In genomic region chr5:114699015-114699414, GRCm38 (mm10) we compare ENCODE assay signal across 15 mouse cellular contexts. TPM values are rescaled to one million over a fixed set of nuclear protein-coding genes. Genes with fewer than 3 reads are reported as not detected.
DNase-seq lines count a peak whose midpoint lies in the region; ATAC-seq and TF ChIP-seq lines count a peak whose summit lies in the region.
"Had no signal": no experiment of that assay in that cellular context is flagged by ENCODE, and none has a peak within 500 bp of the region (broad histone marks: within the 10 kb centered on the region; RNA-seq: fewer than 3 reads in every experiment).

No protein-coding gene starts in this region.

- peak; percentile 31 to 44 for DNase-seq in adrenal gland, adult (ENCODE audit: inconsistent age in 2 of 2, low spot score in 1 of 2)
- DNase-seq in adrenal gland, postnatal 14 days = no peak
- DNase-seq in liver = no peak
- no peak for DNase-seq in liver, postnatal 0 days
- peak; percentile 37 to 43 for DNase-seq in natural killer cell, adult 2 months (ENCODE audit: low spot score in 2 of 2)
- no peak for DNase-seq in kidney, postnatal 14 days
- DNase-seq in urinary bladder, postnatal 10 days (ENCODE audit: low spot score) = no peak
- DNase-seq: kidney, postnatal 4 days; thymus, postnatal 36 days had no signal

- ATAC-seq in liver, embryonic 12.5 days = no peak
- ATAC-seq in liver, postnatal 0 days = peak; percentile 42

- no peak for TF ChIP-seq CTCF in liver, postnatal 0 days (IDR thresholded peaks at IDR 0.05; ENCODE audit: low read depth)

- H3K9me3 ChIP-seq in liver, embryonic 12.5 days (replicated peaks) = no peaks in the 10 kb centered on the region
- no peaks in the 10 kb centered on the region for H3K9me3 ChIP-seq in liver, postnatal 0 days (ENCODE audit: low read length)
- H3K9me3 ChIP-seq: embryonic facial prominence, embryonic 15.5 days; forebrain, embryonic 15.5 days; hindbrain, embryonic 15.5 days; lung, embryonic 15.5 days had no signal

- TF ChIP-seq EP300 in liver, postnatal 0 days (IDR thresholded peaks at IDR 0.05; ENCODE audit: low read depth) = no peak

- H3K4me3 ChIP-seq in liver, embryonic 12.5 days = no peak overlapping the region
- no peak overlapping the region for H3K4me3 ChIP-seq in liver, postnatal 0 days (ENCODE audit: low read depth, low read length)
- H3K4me3 ChIP-seq: embryonic facial prominence, embryonic 15.5 days; forebrain, embryonic 15.5 days; heart, adult 2 months; hindbrain, embryonic 15.5 days; lung, embryonic 15.5 days had no signal

- H3K27me3 ChIP-seq in liver, embryonic 12.5 days (replicated peaks) = peaks cover 12% of the 10 kb centered on the region; the same call in 1 of the 2 replicates
- H3K27me3 ChIP-seq in liver, postnatal 0 days (ENCODE audit: insufficient read depth, low read length) = no peaks in the 10 kb centered on the region
- H3K27me3 ChIP-seq: embryonic facial prominence, embryonic 15.5 days; hindbrain, embryonic 15.5 days; lung, embryonic 15.5 days had no signal

- no peak overlapping the region for H3K27ac ChIP-seq in liver, embryonic 12.5 days
- H3K27ac ChIP-seq in liver, postnatal 0 days (ENCODE audit: low read depth) = peak overlapping the region; percentile 45; the same call in 1 of the 2 replicates
- H3K27ac ChIP-seq: embryonic facial prominence, embryonic 15.5 days; forebrain, embryonic 15.5 days; heart, adult 2 months; hindbrain, embryonic 15.5 days; lung, embryonic 15.5 days had no signal

- peak overlapping the region; percentile 32 for H3K4me2 ChIP-seq in liver, embryonic 12.5 days
- no peak overlapping the region for H3K4me2 ChIP-seq in liver, postnatal 0 days (ENCODE audit: low read depth, low read length)
- H3K4me2 ChIP-seq: embryonic facial prominence, embryonic 15.5 days; forebrain, embryonic 15.5 days; hindbrain, embryonic 15.5 days; lung, embryonic 15.5 days had no signal

- peaks cover 24% of the 10 kb centered on the region for H3K4me1 ChIP-seq in liver, embryonic 12.5 days
- no peaks in the 10 kb centered on the region; the same call in 1 of the 2 replicates for H3K4me1 ChIP-seq in liver, postnatal 0 days (ENCODE audit: insufficient read depth)
- H3K4me1 ChIP-seq: embryonic facial prominence, embryonic 15.5 days; hindbrain, embryonic 15.5 days; lung, embryonic 15.5 days had no signal

- no peak overlapping the region for H3K9ac ChIP-seq in liver, embryonic 12.5 days
- no peak overlapping the region for H3K9ac ChIP-seq in liver, postnatal 0 days (replicated peaks)
- H3K9ac ChIP-seq: embryonic facial prominence, embryonic 15.5 days; forebrain, embryonic 15.5 days; hindbrain, embryonic 15.5 days; lung, embryonic 15.5 days had no signal

- no peaks in the 10 kb centered on the region for H3K36me3 ChIP-seq in liver, embryonic 12.5 days
- H3K36me3 ChIP-seq in liver, postnatal 0 days (replicated peaks; ENCODE audit: insufficient read depth, low read length) = no peaks in the 10 kb centered on the region
- H3K36me3 ChIP-seq: embryonic facial prominence, embryonic 15.5 days; forebrain, embryonic 15.5 days; hindbrain, embryonic 15.5 days; lung, embryonic 15.5 days had no signal

- 26% methylated on average over 7 of the region's 7 CpGs for WGBS in liver, embryonic 12.5 days (ENCODE audit: insufficient replicate concordance)
- WGBS in liver, postnatal 0 days (ENCODE audit: insufficient replicate concordance) = 20% methylated on average over 7 of the region's 7 CpGs

RNA-seq across cellular contexts. Expression of gene Gltp, which starts 8.2 kb away (rescaled TPM):
- total RNA-seq in adrenal gland, postnatal 14 days (2021) = 39.2 and 41.7 TPM in 2 replicates
- polyA plus RNA-seq in liver, embryonic 12.5 days (2016; fragmentation: Nextera tagmentation; extraction: Ambion mirVana) = 41.9 and 44.0 TPM in 2 replicates
- 23.1 and 23.8 TPM in 2 replicates for polyA plus RNA-seq in liver, postnatal 0 days (2015; fragmentation: Nextera tagmentation; extraction: Ambion mirVana)

RNA-seq across cellular contexts. Expression of gene Tchp, which starts 8.5 kb away (rescaled TPM):
- total RNA-seq in adrenal gland, postnatal 14 days (2021) = 6.9 and 10.0 TPM in 2 replicates
- 6.2 and 7.5 TPM in 2 replicates for polyA plus RNA-seq in liver, embryonic 12.5 days (2016; fragmentation: Nextera tagmentation; extraction: Ambion mirVana)
- polyA plus RNA-seq in liver, postnatal 0 days (2015; fragmentation: Nextera tagmentation; extraction: Ambion mirVana) = 1.9 and 2.4 TPM in 2 replicates

RNA-seq across cellular contexts. Expression of gene Trpv4, which starts 40.8 kb away (rescaled TPM):
- 2.1 and 3.6 TPM in 2 replicates for total RNA-seq in adrenal gland, postnatal 14 days (2021)
- polyA plus RNA-seq in liver, embryonic 12.5 days (2016; fragmentation: Nextera tagmentation; extraction: Ambion mirVana) = 0.19 and 0.29 TPM in 2 replicates
- polyA plus RNA-seq in liver, postnatal 0 days (2015; fragmentation: Nextera tagmentation; extraction: Ambion mirVana) = 0.32 and 0.38 TPM in 2 replicates

Comparison
In these comparisons a context has a peak if more than half of its experiments do, and no peak if none do; other contexts are left out.
1. DNase-seq: peak in adrenal gland, adult (2 of 2) and natural killer cell, adult 2 months (2 of 2); none in adrenal gland, postnatal 14 days (single experiment), liver (single experiment), liver, postnatal 0 days (single experiment), kidney, postnatal 14 days (single experiment) and urinary bladder, postnatal 10 days (single experiment).